Mouse (Mus musculus): Measurements from ENCODE around the gene Tekt1. TPM values are rescaled to one million over a fixed set of nuclear protein-coding genes. Genes with fewer than 3 reads are reported as not detected.

The Tekt1 gene
- total and polyA plus RNA-seq, 3 experiments = 0.08 TPM; not detected in 2

DNA sequence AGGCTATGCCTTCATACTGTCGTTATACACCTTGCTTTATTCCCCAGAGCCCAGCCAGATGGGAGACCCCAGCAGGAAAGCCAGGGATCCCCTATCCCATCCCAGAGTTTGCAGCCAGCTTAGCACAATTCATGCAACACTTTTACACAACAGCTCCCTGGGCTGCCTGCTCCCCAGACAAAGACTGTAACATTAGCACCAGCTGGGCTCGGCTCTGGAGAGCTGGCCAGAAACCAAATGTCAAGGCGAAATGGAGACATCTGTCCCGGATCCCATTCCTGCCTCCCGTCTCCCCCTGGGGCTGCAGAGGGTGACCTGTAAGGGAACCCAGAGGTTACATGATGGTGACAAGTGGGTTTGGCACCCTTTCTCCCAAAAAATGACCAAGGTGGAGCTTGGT, 31.4 kb upstream of the Tekt1 start:
- Histone ChIP-seq H3K4me1 (ENCODE audit: control insufficient read depth in 1 of 2, insufficient read depth in 2 of 2) (no peaks in the 10 kb centered on the region), H3K9me3 (replicated peaks; ENCODE audit: low read length) (no peaks in the 10 kb centered on the region), H3K27ac (ENCODE audit: insufficient read depth, low read depth) (no peak overlapping the region), H3K36me3 (replicated peaks in 1 of 2; ENCODE audit: control insufficient read depth in 1 of 2, insufficient read depth in 1 of 2, low read length in 1 of 2) (no peaks in the 10 kb centered on the region), H3K79me2 (replicated peaks; ENCODE audit: control insufficient read depth, extremely low read depth, insufficient read depth, poor library complexity, severe bottlenecking) (no peaks in the 10 kb centered on the region), H3K27me3 (replicated peaks) (peaks cover 86% of the 10 kb centered on the region), H3K4me2 (ENCODE audit: insufficient read depth, low read depth, poor library complexity, severe bottlenecking) (no peak overlapping the region), H3K9ac (ENCODE audit: insufficient read depth, low read depth) (no peak overlapping the region), H3K4me3 (replicated peaks in 1 of 3; ENCODE audit: low read depth in 2 of 3, low read length in 2 of 3, poor library complexity in 1 of 3) (no peak overlapping the region)
- no peak for TF ChIP-seq IRF4 (IDR thresholded peaks at IDR 0.05; ENCODE audit: low read depth, low read length)
- TF ChIP-seq ZNF384 (IDR thresholded peaks at IDR 0.05; ENCODE audit: low read depth, low read length) = no peak
- no peak for TF ChIP-seq MYC (IDR thresholded peaks at IDR 0.05; ENCODE audit: low read depth, low read length)
- TF ChIP-seq ZKSCAN1 (IDR thresholded peaks at IDR 0.05; ENCODE audit: borderline replicate concordance, low read depth, low read length) = no peak
- no peak for TF ChIP-seq POLR2A (IDR thresholded peaks at IDR 0.05; ENCODE audit: low read depth, low read length)
- no peak for TF ChIP-seq SMC3 (IDR thresholded peaks at IDR 0.05; ENCODE audit: low read depth, low read length)
- no peak for TF ChIP-seq MAZ (IDR thresholded peaks at IDR 0.05; ENCODE audit: low read depth, low read length)
- no peak for TF ChIP-seq RAD21 (IDR thresholded peaks at IDR 0.05; ENCODE audit: low read depth, low read length)
- no peak for TF ChIP-seq TBP (conservative IDR thresholded peaks at IDR 0.05; ENCODE audit: low read depth, low read length)
- TF ChIP-seq CHD1 (IDR thresholded peaks at IDR 0.05; ENCODE audit: low read depth, low read length) = no peak
- TF ChIP-seq JUN (IDR thresholded peaks at IDR 0.05; ENCODE audit: insufficient read depth, low read depth, low read length) = no peak
- no peak for TF ChIP-seq SIN3A (IDR thresholded peaks at IDR 0.05; ENCODE audit: low read length)
- TF ChIP-seq ZC3H11A (IDR thresholded peaks at IDR 0.05; ENCODE audit: low read depth, low read length) = no peak
- no peak for TF ChIP-seq KAT2A (IDR thresholded peaks at IDR 0.05; ENCODE audit: insufficient replicate concordance, low read length)
- no peak for TF ChIP-seq CTCF (conservative IDR thresholded peaks at IDR 0.05 in 1 of 2, IDR thresholded peaks at IDR 0.05 in 1 of 2; ENCODE audit: low read depth in 2 of 2, low read length in 2 of 2)
- no peak for TF ChIP-seq MAFK (IDR thresholded peaks at IDR 0.05; ENCODE audit: insufficient replicate concordance, low read length)
- no peak for TF ChIP-seq EP300 (IDR thresholded peaks at IDR 0.05; ENCODE audit: low read length)
- TF ChIP-seq HCFC1 (IDR thresholded peaks at IDR 0.05; ENCODE audit: low read depth, low read length) = no peak
- DNase-seq (ENCODE audit: extremely low read depth) = no peak
- dilution Hi-C loops (cut with MboI; ENCODE audit: extremely low pct_ligation_motif_present, extremely low pct_unique_long_range_greater_than_20kb, low sequenced_read_pairs) (no loop called here), in situ Hi-C loops (cut with MboI; ENCODE audit: low pct_ligation_motif_present, low pct_unique_long_range_greater_than_20kb, low sequenced_read_pairs) (no loop called here)

DNA sequence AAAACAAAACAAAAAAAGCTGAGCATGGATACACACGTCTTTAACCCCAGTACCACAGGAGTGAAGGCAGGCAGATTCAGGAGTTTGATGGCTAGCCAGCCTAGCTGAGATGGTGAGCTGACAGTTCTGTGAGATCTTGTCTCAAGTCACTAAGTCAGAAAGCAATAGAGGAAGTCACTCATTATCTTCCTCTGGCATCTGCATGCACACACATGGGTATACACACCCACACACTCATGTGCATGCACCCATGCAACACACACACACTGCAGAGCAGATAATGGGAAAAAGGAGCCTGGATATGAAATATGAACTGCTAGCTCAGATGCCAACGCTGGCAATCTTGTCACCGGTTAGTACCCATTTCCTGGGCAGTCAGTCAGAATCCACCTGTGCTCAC, 31.0 kb upstream of the Tekt1 start:
- Histone ChIP-seq H3K4me3 (replicated peaks in 1 of 3; ENCODE audit: low read depth in 2 of 3, low read length in 2 of 3, poor library complexity in 1 of 3) (no peak overlapping the region), H3K79me2 (replicated peaks; ENCODE audit: control insufficient read depth, extremely low read depth, insufficient read depth, poor library complexity, severe bottlenecking) (no peaks in the 10 kb centered on the region), H3K4me2 (ENCODE audit: insufficient read depth, low read depth, poor library complexity, severe bottlenecking) (no peak overlapping the region), H3K9ac (ENCODE audit: insufficient read depth, low read depth) (no peak overlapping the region), H3K36me3 (replicated peaks in 1 of 2; ENCODE audit: control insufficient read depth in 1 of 2, insufficient read depth in 1 of 2, low read length in 1 of 2) (no peaks in the 10 kb centered on the region), H3K27me3 (replicated peaks) (peaks cover 88% of the 10 kb centered on the region), H3K9me3 (replicated peaks; ENCODE audit: low read length) (no peaks in the 10 kb centered on the region), H3K27ac (ENCODE audit: insufficient read depth, low read depth) (no peak overlapping the region), H3K4me1 (ENCODE audit: control insufficient read depth in 1 of 2, insufficient read depth in 2 of 2) (no peaks in the 10 kb centered on the region)
- TF ChIP-seq NELFE (IDR thresholded peaks at IDR 0.05; ENCODE audit: low read depth, low read length) (no peak), USF2 (conservative IDR thresholded peaks at IDR 0.05; ENCODE audit: low read depth, low read length) (no peak), MXI1 (IDR thresholded peaks at IDR 0.05; ENCODE audit: low read depth, low read length) (no peak), EP300 (IDR thresholded peaks at IDR 0.05; ENCODE audit: low read length) (no peak), KAT2A (IDR thresholded peaks at IDR 0.05; ENCODE audit: insufficient replicate concordance, low read length) (no peak), MAZ (IDR thresholded peaks at IDR 0.05; ENCODE audit: low read depth, low read length) (no peak), ZKSCAN1 (IDR thresholded peaks at IDR 0.05; ENCODE audit: borderline replicate concordance, low read depth, low read length) (no peak), UBTF (IDR thresholded peaks at IDR 0.05; ENCODE audit: low read depth, low read length) (no peak), CHD2 (IDR thresholded peaks at IDR 0.05; ENCODE audit: low read length) (no peak), RAD21 (IDR thresholded peaks at IDR 0.05; ENCODE audit: low read depth, low read length) (no peak), SMC3 (IDR thresholded peaks at IDR 0.05; ENCODE audit: low read depth, low read length) (no peak), CHD1 (IDR thresholded peaks at IDR 0.05; ENCODE audit: low read depth, low read length) (no peak), POLR2AphosphoS2 (IDR thresholded peaks at IDR 0.05; ENCODE audit: low read depth, low read length) (no peak), ELF1 (IDR thresholded peaks at IDR 0.05; ENCODE audit: low read depth, low read length) (no peak), RCOR1 (conservative IDR thresholded peaks at IDR 0.05; ENCODE audit: low read depth, low read length) (no peak), BHLHE40 (IDR thresholded peaks at IDR 0.05; ENCODE audit: low read depth, low read length) (no peak), E2F4 (IDR thresholded peaks at IDR 0.05; ENCODE audit: insufficient replicate concordance, low read depth, low read length) (no peak)
- in situ Hi-C loops (cut with MboI; ENCODE audit: low pct_ligation_motif_present, low pct_unique_long_range_greater_than_20kb, low sequenced_read_pairs) (no loop called here), dilution Hi-C loops (cut with MboI; ENCODE audit: extremely low pct_ligation_motif_present, extremely low pct_unique_long_range_greater_than_20kb, low sequenced_read_pairs) (no loop called here)
- DNase-seq (ENCODE audit: extremely low read depth) = no peak

All from CH12.LX (cell line).